Mouse (Mus musculus): ENCODE results near the gene Sntg2. TPM values are rescaled to one million over a fixed set of nuclear protein-coding genes. Genes with fewer than 3 reads are reported as not detected.

Gene Sntg2
- polyA plus RNA-seq, 1 experiment, result not detected

GRCm38 (mm10) chr12:30400531-30400930 lies 27.4 kb upstream of the Sntg2 start:
- Histone ChIP-seq H3K36me3 (ENCODE audit: control insufficient read depth, insufficient read depth) (no peaks in the 10 kb centered on the region), H3ac (ENCODE audit: control insufficient read depth, insufficient read length) (no peak overlapping the region), H3K27me3 (ENCODE audit: control insufficient read depth, insufficient read depth, insufficient read length) (no peaks in the 10 kb centered on the region), H3K4me3 (no peak overlapping the region), H3K4me2 (ENCODE audit: low read depth) (no peak overlapping the region), H3K79me2 (ENCODE audit: control insufficient read depth, insufficient read depth) (no peaks in the 10 kb centered on the region)
- no peak for TF ChIP-seq TCF3 (IDR thresholded peaks at IDR 0.05; ENCODE audit: insufficient read length, low read depth)
- TF ChIP-seq E2F4 (IDR thresholded peaks at IDR 0.05; ENCODE audit: insufficient read depth), result no peak
- no peak for TF ChIP-seq POLR2AphosphoS2 (IDR thresholded peaks at IDR 0.05; ENCODE audit: insufficient read length, low read depth)
- TF ChIP-seq MAX (IDR thresholded peaks at IDR 0.05; ENCODE audit: low read depth), result no peak

DNA sequence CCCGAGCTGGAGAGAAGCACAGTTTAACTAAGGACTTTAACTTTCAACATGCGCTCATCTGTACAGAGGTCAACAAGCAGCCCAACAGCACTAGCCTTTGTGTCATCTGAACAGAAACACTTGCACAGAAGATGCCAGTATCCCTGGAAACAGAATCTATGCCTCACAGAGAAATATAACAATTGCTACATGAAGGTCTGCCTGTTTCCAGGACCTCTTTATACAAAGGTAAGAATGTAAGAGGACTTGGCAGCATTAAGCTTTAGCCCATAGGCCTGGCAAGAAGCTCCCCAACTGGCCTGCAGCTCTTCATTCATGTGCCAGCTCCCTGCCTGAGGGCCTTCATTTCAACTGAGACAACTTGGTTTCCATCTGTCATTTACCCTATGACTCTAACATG lies 26.9 kb upstream of the Sntg2 start:
- H3K36me3 ChIP-seq (ENCODE audit: control insufficient read depth, insufficient read depth), result no peaks in the 10 kb centered on the region
- no peak overlapping the region for H3K4me3 ChIP-seq
- no peak overlapping the region for H3ac ChIP-seq (ENCODE audit: control insufficient read depth, insufficient read length)
- no peak overlapping the region for H3K4me2 ChIP-seq (ENCODE audit: low read depth)
- H3K79me2 ChIP-seq (ENCODE audit: control insufficient read depth, insufficient read depth), result no peaks in the 10 kb centered on the region
- no peaks in the 10 kb centered on the region for H3K27me3 ChIP-seq (ENCODE audit: control insufficient read depth, insufficient read depth, insufficient read length)
- TF ChIP-seq CEBPB (IDR thresholded peaks at IDR 0.05; ENCODE audit: insufficient read depth, poor library complexity, severe bottlenecking) (no peak), MYOG (IDR thresholded peaks at IDR 0.05; ENCODE audit: control insufficient read depth in 1 of 3, insufficient read depth in 1 of 3, insufficient read length in 2 of 3, low read depth in 2 of 3) (no peak), POLR2AphosphoS2 (IDR thresholded peaks at IDR 0.05; ENCODE audit: insufficient read length, low read depth) (no peak), REST (IDR thresholded peaks at IDR 0.05; ENCODE audit: insufficient read depth, insufficient read length) (no peak), USF1 (IDR thresholded peaks at IDR 0.05; ENCODE audit: low read depth) (no peak), POLR2A (IDR thresholded peaks at IDR 0.05; ENCODE audit: insufficient read length, low read depth) (no peak), MYOD1 (IDR thresholded peaks at IDR 0.05; ENCODE audit: control insufficient read depth in 1 of 3, insufficient read length in 2 of 3, low read depth in 2 of 3) (no peak), E2F4 (IDR thresholded peaks at IDR 0.05; ENCODE audit: insufficient read depth) (no peak), TCF3 (IDR thresholded peaks at IDR 0.05; ENCODE audit: insufficient read length, low read depth) (no peak), MAX (IDR thresholded peaks at IDR 0.05; ENCODE audit: low read depth) (no peak), SRF (IDR thresholded peaks at IDR 0.05; ENCODE audit: control insufficient read depth, insufficient read length, low read depth) (no peak)

DNA sequence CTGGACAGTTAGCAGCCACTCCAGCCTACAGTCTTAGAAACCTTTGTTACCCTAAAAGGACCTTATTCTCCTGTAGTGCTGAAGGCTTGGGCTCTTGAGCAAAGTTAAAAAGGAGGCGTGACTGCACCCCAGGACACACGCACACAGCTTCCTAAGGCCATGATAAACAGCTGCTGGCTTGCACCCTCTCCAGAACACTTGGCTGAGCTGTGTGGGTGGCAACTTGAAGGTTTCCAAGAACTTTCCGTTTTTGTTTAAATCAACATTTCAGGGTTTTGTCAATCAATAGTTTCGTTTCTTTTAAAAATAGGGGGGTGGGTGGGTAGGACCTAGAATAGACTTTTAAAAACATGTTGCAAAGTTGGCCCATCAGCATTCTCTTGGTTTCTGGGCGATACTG lies 882 bp downstream of the Sntg2 start:
- Histone ChIP-seq H3K36me3 (ENCODE audit: control insufficient read depth, insufficient read depth) (no peaks in the 10 kb centered on the region), H3K27me3 (ENCODE audit: control insufficient read depth, insufficient read depth, insufficient read length) (no peaks in the 10 kb centered on the region), H3ac (ENCODE audit: control insufficient read depth, insufficient read length) (no peak overlapping the region), H3K4me2 (ENCODE audit: low read depth) (no peak overlapping the region), H3K79me2 (ENCODE audit: control insufficient read depth, insufficient read depth) (no peaks in the 10 kb centered on the region), H3K4me3 (no peak overlapping the region)
- no peak for TF ChIP-seq POLR2AphosphoS2 (IDR thresholded peaks at IDR 0.05; ENCODE audit: insufficient read length, low read depth)

DNA sequence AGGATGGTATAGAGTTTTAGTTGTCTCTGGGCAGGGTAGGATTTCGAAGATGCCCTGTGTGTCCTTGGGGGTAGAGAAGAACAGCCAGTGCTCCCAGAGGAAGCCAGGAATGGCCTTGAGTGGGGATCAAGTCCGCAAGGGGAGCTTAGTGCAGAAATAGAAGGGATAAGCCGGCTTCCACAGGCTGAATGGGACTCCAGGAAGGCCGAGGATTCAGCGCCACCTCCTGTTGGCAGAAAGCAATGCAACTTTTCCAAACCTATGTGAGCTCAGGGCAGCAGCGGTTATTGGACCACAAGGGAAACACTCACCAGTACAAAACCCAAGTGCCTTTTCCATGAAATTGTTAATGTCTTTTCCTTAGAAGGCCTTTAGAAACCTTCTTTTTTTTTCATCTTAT lies 3.4 kb downstream of the Sntg2 start:
- TF ChIP-seq TCF3 (IDR thresholded peaks at IDR 0.05; ENCODE audit: insufficient read length, low read depth) (no peak), SRF (IDR thresholded peaks at IDR 0.05; ENCODE audit: control insufficient read depth, insufficient read length, low read depth) (no peak), E2F4 (IDR thresholded peaks at IDR 0.05; ENCODE audit: insufficient read depth) (no peak), TCF12 (IDR thresholded peaks at IDR 0.05; ENCODE audit: insufficient read depth, poor library complexity, severe bottlenecking) (no peak), MYOD1 (IDR thresholded peaks at IDR 0.05; ENCODE audit: control insufficient read depth in 1 of 3, insufficient read length in 2 of 3, low read depth in 2 of 3) (no peak)
- no peaks in the 10 kb centered on the region for H3K27me3 ChIP-seq (ENCODE audit: control insufficient read depth, insufficient read depth, insufficient read length)
- no peaks in the 10 kb centered on the region for H3K79me2 ChIP-seq (ENCODE audit: control insufficient read depth, insufficient read depth)
- H3K4me2 ChIP-seq (ENCODE audit: low read depth), result no peak overlapping the region
- H3ac ChIP-seq (ENCODE audit: control insufficient read depth, insufficient read length), result no peak overlapping the region
- H3K4me3 ChIP-seq, result no peak overlapping the region
- no peaks in the 10 kb centered on the region for H3K36me3 ChIP-seq (ENCODE audit: control insufficient read depth, insufficient read depth)

GRCm38 (mm10) chr12:30369141-30369540 lies 4.0 kb downstream of the Sntg2 start:
- H3K4me3 ChIP-seq, result no peak overlapping the region
- no peak overlapping the region for H3ac ChIP-seq (ENCODE audit: control insufficient read depth, insufficient read length)
- TF ChIP-seq CEBPB (IDR thresholded peaks at IDR 0.05; ENCODE audit: insufficient read depth, poor library complexity, severe bottlenecking) (no peak), SRF (IDR thresholded peaks at IDR 0.05; ENCODE audit: control insufficient read depth, insufficient read length, low read depth) (no peak), MYOD1 (IDR thresholded peaks at IDR 0.05; ENCODE audit: control insufficient read depth in 1 of 3, insufficient read length in 2 of 3, low read depth in 2 of 3) (no peak), MAX (IDR thresholded peaks at IDR 0.05; ENCODE audit: low read depth) (no peak), E2F4 (IDR thresholded peaks at IDR 0.05; ENCODE audit: insufficient read depth) (no peak), REST (IDR thresholded peaks at IDR 0.05; ENCODE audit: insufficient read depth, insufficient read length) (no peak), TCF12 (IDR thresholded peaks at IDR 0.05; ENCODE audit: insufficient read depth, poor library complexity, severe bottlenecking) (no peak), POLR2A (IDR thresholded peaks at IDR 0.05; ENCODE audit: insufficient read length, low read depth) (no peak), POLR2AphosphoS2 (IDR thresholded peaks at IDR 0.05; ENCODE audit: insufficient read length, low read depth) (no peak), USF1 (IDR thresholded peaks at IDR 0.05; ENCODE audit: low read depth) (no peak), TCF3 (IDR thresholded peaks at IDR 0.05; ENCODE audit: insufficient read length, low read depth) (no peak), MYOG (IDR thresholded peaks at IDR 0.05; ENCODE audit: control insufficient read depth in 1 of 3, insufficient read depth in 1 of 3, insufficient read length in 2 of 3, low read depth in 2 of 3) (no peak)
- H3K79me2 ChIP-seq (ENCODE audit: control insufficient read depth, insufficient read depth), result no peaks in the 10 kb centered on the region
- H3K36me3 ChIP-seq (ENCODE audit: control insufficient read depth, insufficient read depth), result no peaks in the 10 kb centered on the region
- no peak overlapping the region for H3K4me2 ChIP-seq (ENCODE audit: low read depth)
- no peaks in the 10 kb centered on the region for H3K27me3 ChIP-seq (ENCODE audit: control insufficient read depth, insufficient read depth, insufficient read length)

Measured in myocyte (in vitro differentiated cells).